Mouse (Mus musculus): ENCODE results near the gene Hao1. TPM values are rescaled to one million over a fixed set of nuclear protein-coding genes. Genes with fewer than 3 reads are reported as not detected.

The Hao1 gene
- polyA plus RNA-seq, 1 experiment from 2014 or later, result 0.11 TPM

DNA sequence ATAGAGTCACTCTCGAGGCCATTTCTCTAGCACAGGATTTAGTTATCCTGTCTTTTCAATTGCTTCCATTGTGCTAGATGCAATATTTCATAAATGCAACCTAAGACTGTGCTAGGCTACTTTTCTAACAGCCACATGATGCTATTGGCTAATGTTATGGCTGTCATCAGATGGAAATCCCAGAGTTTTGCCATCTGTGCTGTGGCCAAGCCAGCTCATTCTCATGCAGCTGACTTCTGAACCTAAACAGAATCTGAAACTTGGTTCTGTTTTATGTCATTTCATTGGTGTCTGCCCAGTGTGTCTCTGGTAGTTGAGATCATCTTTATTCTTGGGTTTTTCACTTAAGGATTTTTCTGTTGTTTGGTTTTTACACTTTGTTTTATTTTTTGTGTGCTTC lies 103.2 kb downstream of the Hao1 start:
- no peak overlapping the region for H3K27ac ChIP-seq (replicated peaks; ENCODE audit: low read depth, low read length)
- WGBS, result 77% methylated on average over 1 of the region's 1 CpGs
- no peaks in the 10 kb centered on the region for H3K36me3 ChIP-seq (ENCODE audit: control insufficient read depth, insufficient read depth, low read length)
- H3K4me3 ChIP-seq (replicated peaks; ENCODE audit: low read depth, low read length), result no peak overlapping the region
- H3K9ac ChIP-seq (replicated peaks; ENCODE audit: low read length), result no peak overlapping the region
- H3K27me3 ChIP-seq (ENCODE audit: control insufficient read depth, insufficient read depth, low read length), result no peaks in the 10 kb centered on the region
- ATAC-seq (ENCODE audit: low FRiP score, low TSS enrichment) (no peak), DNase-seq (no peak)
- H3K4me2 ChIP-seq (ENCODE audit: low read length), result no peak overlapping the region
- H3K9me3 ChIP-seq (ENCODE audit: control insufficient read depth, low read length), result no peaks in the 10 kb centered on the region
- peaks cover 3% of the 10 kb centered on the region; the same call in 1 of the 2 replicates for H3K4me1 ChIP-seq (ENCODE audit: control insufficient read depth, insufficient read depth, low read length)

Other genes with a start within 250 kb of the Hao1 start
- 103 and 149 TPM in 2 replicates for gene Tmx4, start 89.8 kb upstream of the Hao1 start, polyA plus RNA-seq (2014; fragmentation: Nextera tagmentation; extraction: Ambion mirVana)
- 30.7 and 32.9 TPM in 2 replicates for gene Plcb1, start 231.7 kb upstream of the Hao1 start, polyA plus RNA-seq (2014; fragmentation: Nextera tagmentation; extraction: Ambion mirVana)